Mouse (Mus musculus): ENCODE data around the gene Ttc7b.

- TF ChIP-seq CTCF (IDR thresholded peaks at IDR 0.05; ENCODE audit: low read depth, low read length) (no peak), GATA1 (IDR thresholded peaks at IDR 0.05; ENCODE audit: borderline replicate concordance, low read length) (no peak), TAL1 (conservative IDR thresholded peaks at IDR 0.05; ENCODE audit: low read depth, low read length) (no peak), GATA2 (IDR thresholded peaks at IDR 0.05; ENCODE audit: borderline replicate concordance, low read depth, low read length) (no peak)
These were observed 3.3 kb downstream of the Ttc7b start for GRCm38 (mm10) chr12:100517371-100517770.
